Mouse (Mus musculus): ENCODE results near the gene Slc9a6. TPM values are rescaled to one million over a fixed set of nuclear protein-coding genes. Genes with fewer than 3 reads are reported as not detected.

Slc9a6 gene
- polyA plus RNA-seq, 1 experiment from 2014 or later, result 52.5 TPM

DNA sequence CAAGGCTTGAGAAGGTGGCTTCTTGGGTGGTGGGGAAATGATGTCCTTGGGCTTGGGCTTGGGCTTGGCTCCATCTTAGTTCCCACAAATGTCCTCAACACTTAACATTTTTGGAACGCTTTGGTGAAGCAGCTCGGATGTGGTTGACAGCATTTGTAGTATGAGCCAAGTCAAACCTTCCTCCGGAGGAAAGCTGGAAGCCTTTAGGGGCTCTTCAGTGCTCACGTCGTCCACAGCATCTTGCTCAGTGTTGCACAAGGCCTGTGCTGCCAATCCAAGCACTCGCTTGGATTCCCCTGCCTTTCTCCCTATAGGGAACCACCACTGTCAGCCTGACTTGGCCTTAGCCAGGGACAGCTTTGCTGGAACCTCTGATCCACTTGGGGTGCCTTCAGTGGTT, 66.0 kb downstream of the Slc9a6 start:
- no peak overlapping the region for H3K4me2 ChIP-seq
- H3K4me1 ChIP-seq (replicated peaks), result no peaks in the 10 kb centered on the region
- H3K9ac ChIP-seq, result no peak overlapping the region
- H3K9me3 ChIP-seq, result no peaks in the 10 kb centered on the region
- ATAC-seq (ENCODE audit: low FRiP score), result no peak
- no peak overlapping the region for H3K27ac ChIP-seq
- no peaks in the 10 kb centered on the region for H3K27me3 ChIP-seq
- no peaks in the 10 kb centered on the region for H3K36me3 ChIP-seq
- no peak overlapping the region for H3K4me3 ChIP-seq
- WGBS, result 86% methylated on average over 6 of the region's 6 CpGs

- no peaks in the 10 kb centered on the region for H3K9me3 ChIP-seq
- H3K4me2 ChIP-seq, result no peak overlapping the region
- WGBS, result 88% methylated on average over 6 of the region's 6 CpGs
- H3K9ac ChIP-seq, result no peak overlapping the region
- ATAC-seq (ENCODE audit: low FRiP score), result no peak
- H3K27me3 ChIP-seq, result no peaks in the 10 kb centered on the region
- no peaks in the 10 kb centered on the region for H3K36me3 ChIP-seq
- H3K4me3 ChIP-seq, result no peak overlapping the region
- H3K4me1 ChIP-seq (replicated peaks), result no peaks in the 10 kb centered on the region
- H3K27ac ChIP-seq, result no peak overlapping the region
Measured at GRCm38 (mm10) chrX:56677736-56678135, 68.2 kb downstream of the Slc9a6 start.

DNA sequence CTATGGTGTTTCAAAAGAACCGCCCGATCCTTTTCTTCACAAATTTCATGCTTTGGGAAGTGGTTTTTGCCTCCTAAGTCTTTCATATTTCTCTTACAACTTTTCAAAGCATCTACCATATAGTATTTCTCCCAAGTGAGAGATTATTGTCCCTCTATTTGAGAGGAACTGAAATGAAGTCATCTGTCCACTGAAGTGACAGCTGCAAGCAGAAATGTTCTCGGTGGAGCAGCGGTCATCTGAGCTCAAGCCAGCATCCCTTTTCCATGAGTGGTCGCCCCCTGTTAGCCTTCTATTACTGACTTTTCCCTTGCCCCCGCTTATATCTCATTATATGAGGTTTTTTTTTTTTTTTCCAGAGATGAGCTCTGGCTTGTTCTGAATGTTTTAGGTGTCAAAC, 69.5 kb downstream of the Slc9a6 start:
- no peaks in the 10 kb centered on the region for H3K4me1 ChIP-seq (replicated peaks)
- H3K4me2 ChIP-seq, result no peak overlapping the region
- ATAC-seq (ENCODE audit: low FRiP score), result no peak
- no peak overlapping the region for H3K27ac ChIP-seq
- H3K9me3 ChIP-seq, result no peaks in the 10 kb centered on the region
- no peaks in the 10 kb centered on the region for H3K27me3 ChIP-seq
- H3K4me3 ChIP-seq, result no peak overlapping the region
- H3K36me3 ChIP-seq, result no peaks in the 10 kb centered on the region
- no peak overlapping the region for H3K9ac ChIP-seq
- WGBS, result 82% methylated on average over 6 of the region's 6 CpGs

GRCm38 (mm10) chrX:56682156-56682720, 72.7 kb downstream of the Slc9a6 start:
- H3K9me3 ChIP-seq, result no peaks in the 10 kb centered on the region
- no peaks in the 10 kb centered on the region for H3K27me3 ChIP-seq
- WGBS, result 50% methylated on average over 1 of the region's 1 CpGs
- no peak overlapping the region for H3K27ac ChIP-seq
- no peak overlapping the region for H3K4me3 ChIP-seq
- H3K4me1 ChIP-seq (replicated peaks), result no peaks in the 10 kb centered on the region
- no peaks in the 10 kb centered on the region for H3K36me3 ChIP-seq
- H3K9ac ChIP-seq, result no peak overlapping the region
- ATAC-seq (ENCODE audit: low FRiP score), result peak; percentile 73; the same call in 1 of the 2 replicates
- no peak overlapping the region for H3K4me2 ChIP-seq

- Histone ChIP-seq H3K36me3 (no peaks in the 10 kb centered on the region), H3K4me3 (no peak overlapping the region), H3K27me3 (no peaks in the 10 kb centered on the region), H3K4me1 (replicated peaks) (no peaks in the 10 kb centered on the region), H3K9me3 (no peaks in the 10 kb centered on the region), H3K27ac (no peak overlapping the region), H3K4me2 (no peak overlapping the region), H3K9ac (no peak overlapping the region)
- 70% methylated on average over 10 of the region's 10 CpGs for WGBS
- ATAC-seq (ENCODE audit: low FRiP score), result no peak
Measured at GRCm38 (mm10) chrX:56683521-56683920, 74.0 kb downstream of the Slc9a6 start.

DNA sequence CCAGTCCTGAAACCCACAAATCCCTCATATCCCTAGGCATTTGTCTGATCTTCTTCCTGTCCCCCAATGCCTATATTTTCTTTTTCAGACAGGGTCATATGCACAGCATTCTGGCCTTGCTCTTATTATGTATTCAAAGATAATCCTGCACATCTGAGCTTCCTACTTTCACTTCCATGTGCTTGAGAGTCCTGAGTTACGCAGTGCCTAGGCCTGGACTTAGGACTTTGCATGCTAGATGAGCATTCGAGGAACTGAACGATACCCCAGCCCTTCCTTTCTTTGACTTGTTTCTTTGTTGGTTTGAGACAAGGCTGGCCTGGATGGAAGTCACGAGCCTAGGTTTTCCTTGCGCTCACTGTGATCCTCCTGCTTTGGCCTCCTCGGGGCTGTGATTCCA, 83.0 kb downstream of the Slc9a6 start:
- Histone ChIP-seq H3K4me3 (no peak overlapping the region), H3K27me3 (no peaks in the 10 kb centered on the region), H3K36me3 (no peaks in the 10 kb centered on the region), H3K27ac (no peak overlapping the region), H3K9me3 (no peaks in the 10 kb centered on the region), H3K4me2 (no peak overlapping the region), H3K4me1 (replicated peaks) (no peaks in the 10 kb centered on the region), H3K9ac (no peak overlapping the region)
- no peak for ATAC-seq (ENCODE audit: low FRiP score)
- 91% methylated on average over 6 of the region's 6 CpGs for WGBS

GRCm38 (mm10) chrX:56694539-56694938, 85.0 kb downstream of the Slc9a6 start:
- no peaks in the 10 kb centered on the region for H3K27me3 ChIP-seq
- no peaks in the 10 kb centered on the region for H3K4me1 ChIP-seq (replicated peaks)
- H3K36me3 ChIP-seq, result no peaks in the 10 kb centered on the region
- no peak overlapping the region for H3K4me3 ChIP-seq
- 91% methylated on average over 2 of the region's 2 CpGs for WGBS
- H3K9ac ChIP-seq, result no peak overlapping the region
- H3K9me3 ChIP-seq, result no peaks in the 10 kb centered on the region
- H3K27ac ChIP-seq, result no peak overlapping the region
- ATAC-seq (ENCODE audit: low FRiP score), result no peak
- H3K4me2 ChIP-seq, result no peak overlapping the region

DNA sequence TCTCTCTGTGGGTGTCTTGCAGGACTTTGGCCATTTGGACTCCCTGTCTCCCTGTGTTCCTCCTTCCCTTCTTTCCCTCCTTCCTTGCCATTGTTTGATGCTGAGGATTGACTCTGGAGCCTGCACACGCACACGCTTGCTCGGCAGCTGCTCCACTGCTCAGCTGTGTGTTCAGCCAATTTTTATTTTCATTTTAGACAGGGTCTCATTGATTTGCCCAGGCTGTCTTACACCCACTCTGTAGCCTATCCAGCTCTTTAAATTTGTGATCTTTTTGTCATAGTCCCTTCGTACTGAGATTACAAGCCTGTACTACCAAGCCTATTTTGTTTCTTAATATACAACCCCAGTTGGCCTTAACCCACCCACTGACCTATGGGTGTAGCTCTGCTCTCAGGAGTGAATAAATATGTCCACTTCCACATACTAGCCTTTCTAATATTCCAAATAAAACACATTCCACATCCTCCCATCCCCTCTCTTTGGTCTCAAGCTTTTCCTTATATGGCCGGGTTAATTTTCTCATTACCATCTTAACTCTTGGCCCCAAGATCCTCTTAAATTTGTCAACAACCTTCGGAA, 87.7 kb downstream of the Slc9a6 start:
- no peak overlapping the region for H3K9ac ChIP-seq
- no peak overlapping the region for H3K27ac ChIP-seq
- no peak overlapping the region for H3K4me2 ChIP-seq
- no peaks in the 10 kb centered on the region for H3K27me3 ChIP-seq
- H3K4me3 ChIP-seq, result no peak overlapping the region
- 87% methylated on average over 6 of the region's 6 CpGs for WGBS
- no peaks in the 10 kb centered on the region for H3K9me3 ChIP-seq
- no peaks in the 10 kb centered on the region for H3K36me3 ChIP-seq
- H3K4me1 ChIP-seq (replicated peaks), result no peaks in the 10 kb centered on the region
- no peak for ATAC-seq (ENCODE audit: low FRiP score)

DNA sequence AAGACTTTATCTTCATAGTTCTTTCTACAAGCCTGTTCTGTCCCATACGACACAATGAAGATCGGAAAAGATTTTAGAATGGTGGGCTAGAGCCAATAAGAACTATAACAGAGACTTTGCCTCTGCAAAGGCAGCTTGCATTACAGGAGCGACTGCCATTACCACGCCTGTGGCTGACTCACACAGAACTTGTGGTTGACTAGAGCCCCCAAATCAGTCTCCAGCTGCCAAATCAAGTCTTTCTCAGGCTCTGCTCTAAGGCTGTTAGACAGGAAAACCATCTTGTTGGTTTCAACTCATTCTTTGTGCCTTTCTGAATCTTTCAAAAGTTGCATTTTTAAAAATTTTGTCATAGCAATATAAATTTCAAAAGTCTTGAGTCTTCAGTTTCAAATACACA, 88.3 kb downstream of the Slc9a6 start:
- H3K9me3 ChIP-seq, result no peaks in the 10 kb centered on the region
- H3K4me2 ChIP-seq, result no peak overlapping the region
- WGBS, result 83% methylated on average over 4 of the region's 4 CpGs
- no peak overlapping the region for H3K4me3 ChIP-seq
- no peak for ATAC-seq (ENCODE audit: low FRiP score)
- H3K36me3 ChIP-seq, result no peaks in the 10 kb centered on the region
- H3K4me1 ChIP-seq (replicated peaks), result no peaks in the 10 kb centered on the region
- H3K9ac ChIP-seq, result no peak overlapping the region
- H3K27me3 ChIP-seq, result no peaks in the 10 kb centered on the region
- H3K27ac ChIP-seq, result no peak overlapping the region

DNA sequence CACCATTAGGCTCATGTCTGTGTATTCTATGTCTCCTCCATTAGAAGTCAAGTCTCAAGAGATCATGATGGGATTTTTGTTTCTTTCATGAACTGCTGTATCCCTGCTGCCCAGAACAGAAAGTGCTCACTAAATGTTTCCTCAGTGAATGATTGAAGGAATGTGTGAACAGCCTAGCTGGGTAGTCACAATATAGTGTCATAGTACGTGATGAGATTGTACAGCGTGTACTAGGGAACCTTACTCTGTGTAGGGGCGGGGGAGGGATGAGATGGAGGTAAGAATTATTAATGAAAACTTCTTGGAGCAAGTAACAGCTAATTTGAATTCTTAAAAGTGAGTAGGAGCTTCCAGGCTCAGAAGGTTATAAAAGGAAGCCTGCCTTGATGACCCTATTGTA, 91.7 kb downstream of the Slc9a6 start:
- Histone ChIP-seq H3K27me3 (no peaks in the 10 kb centered on the region), H3K27ac (no peak overlapping the region), H3K4me3 (no peak overlapping the region), H3K9ac (no peak overlapping the region), H3K4me2 (no peak overlapping the region), H3K36me3 (no peaks in the 10 kb centered on the region), H3K4me1 (replicated peaks) (no peaks in the 10 kb centered on the region), H3K9me3 (no peaks in the 10 kb centered on the region)
- 91% methylated on average over 3 of the region's 3 CpGs for WGBS
- no peak for ATAC-seq (ENCODE audit: low FRiP score)

GRCm38 (mm10) chrX:56703965-56704562, 94.5 kb downstream of the Slc9a6 start:
- no peaks in the 10 kb centered on the region for H3K9me3 ChIP-seq
- H3K36me3 ChIP-seq, result no peaks in the 10 kb centered on the region
- WGBS, result 85% methylated on average over 8 of the region's 8 CpGs
- no peak overlapping the region for H3K9ac ChIP-seq
- no peak overlapping the region for H3K4me2 ChIP-seq
- no peak for ATAC-seq (ENCODE audit: low FRiP score)
- H3K27me3 ChIP-seq, result no peaks in the 10 kb centered on the region
- no peak overlapping the region for H3K27ac ChIP-seq
- H3K4me3 ChIP-seq, result no peak overlapping the region
- no peaks in the 10 kb centered on the region for H3K4me1 ChIP-seq (replicated peaks)

GRCm38 (mm10) chrX:56708592-56709370, 99.2 kb downstream of the Slc9a6 start:
- Histone ChIP-seq H3K4me1 (replicated peaks) (no peaks in the 10 kb centered on the region), H3K27ac (no peak overlapping the region), H3K9ac (no peak overlapping the region), H3K4me3 (no peak overlapping the region), H3K9me3 (no peaks in the 10 kb centered on the region), H3K36me3 (no peaks in the 10 kb centered on the region), H3K27me3 (no peaks in the 10 kb centered on the region), H3K4me2 (no peak overlapping the region)
- 81% methylated on average over 6 of the region's 6 CpGs for whole genome bisulfite sequencing
- no peak for ATAC-seq (ENCODE audit: low FRiP score)
